Mouse (Mus musculus): ENCODE results near the gene Cbfa2t2. TPM values are rescaled to one million over a fixed set of nuclear protein-coding genes. Genes with fewer than 3 reads are reported as not detected.
"Not testable (repeated sequence)": the region's sequence is repeated elsewhere in the genome, so short reads cannot be mapped to it uniquely, and the experiment has no call there.

The Cbfa2t2 gene
- polyA plus RNA-seq, 1 experiment: 11.7 TPM

DNA sequence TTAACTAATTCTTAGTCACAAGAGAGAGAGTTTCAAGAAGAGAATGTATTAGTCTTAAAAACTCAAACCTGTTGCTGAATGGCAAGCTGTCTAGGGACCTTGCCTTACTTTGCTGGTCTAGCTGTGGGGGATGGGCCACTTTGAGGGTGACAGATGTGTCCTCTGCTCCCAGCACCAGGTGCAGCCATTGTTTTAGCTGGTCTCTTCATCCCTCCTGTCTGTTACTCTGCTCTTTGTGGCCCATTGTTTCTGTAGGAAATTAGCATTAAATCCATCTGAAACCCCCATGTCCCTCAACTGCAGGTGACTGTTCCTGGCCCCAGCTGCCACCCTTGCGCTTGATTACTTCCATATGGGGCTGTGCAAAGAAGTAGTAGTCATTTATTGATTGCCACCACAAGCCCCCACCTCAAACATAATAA lies 29.6 kb downstream of the Cbfa2t2 start:
- DNase-seq: no peak
- Histone ChIP-seq H3K36me3 (ENCODE audit: control insufficient read depth, insufficient read depth, low read length) (no peaks in the 10 kb centered on the region), H3K4me3 (ENCODE audit: insufficient read depth, low read depth, low read length) (no peak overlapping the region), H3K4me1 (ENCODE audit: control insufficient read depth, insufficient read depth, low read length) (peaks cover 3% of the 10 kb centered on the region; the same call in 1 of the 2 replicates), H3K27me3 (replicated peaks; ENCODE audit: control insufficient read depth, insufficient read depth, low read length) (no peaks in the 10 kb centered on the region), H3K27ac (ENCODE audit: insufficient read depth, low read depth, low read length) (no peak overlapping the region)
- TF ChIP-seq CTCF (conservative IDR thresholded peaks at IDR 0.05; ENCODE audit: insufficient read depth, insufficient read length, low read depth, low read length) (no peak), POLR2A (IDR thresholded peaks at IDR 0.05; ENCODE audit: low read depth, low read length) (no peak)
- WGBS: 90% methylated on average over 1 of the region's 1 CpGs

DNA sequence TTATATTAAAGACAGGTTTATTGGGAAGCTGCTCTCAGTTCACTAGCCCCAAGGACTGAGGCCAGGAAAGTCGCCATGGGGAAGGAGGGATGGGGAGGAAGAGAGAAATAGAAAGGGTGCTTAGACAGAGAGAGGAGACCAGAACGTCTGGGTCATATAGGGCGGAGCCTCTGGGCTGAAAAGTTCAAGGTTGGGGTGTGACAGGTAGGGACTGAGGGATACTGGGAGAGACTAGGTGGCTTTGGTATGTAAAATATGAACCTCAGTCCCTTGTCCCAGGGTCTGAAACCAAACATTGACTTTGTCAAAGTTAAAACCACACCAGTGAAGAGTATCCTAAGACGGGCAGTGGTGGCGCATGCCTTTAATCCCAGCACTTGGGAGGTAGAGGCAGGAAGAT lies 30.9 kb downstream of the Cbfa2t2 start:
- Histone ChIP-seq H3K4me1 (ENCODE audit: control insufficient read depth, insufficient read depth, low read length) (peaks cover 3% of the 10 kb centered on the region; the same call in 1 of the 2 replicates), H3K27me3 (replicated peaks; ENCODE audit: control insufficient read depth, insufficient read depth, low read length) (no peaks in the 10 kb centered on the region), H3K36me3 (ENCODE audit: control insufficient read depth, insufficient read depth, low read length) (no peaks in the 10 kb centered on the region), H3K27ac (ENCODE audit: insufficient read depth, low read depth, low read length) (no peak overlapping the region), H3K4me3 (ENCODE audit: insufficient read depth, low read depth, low read length) (no peak overlapping the region)
- TF ChIP-seq POLR2A (IDR thresholded peaks at IDR 0.05; ENCODE audit: low read depth, low read length): no peak
- no peak for TF ChIP-seq CTCF (conservative IDR thresholded peaks at IDR 0.05; ENCODE audit: insufficient read depth, insufficient read length, low read depth, low read length)
- 76% methylated on average over 5 of the region's 5 CpGs for WGBS
- DNase-seq: no peak

DNA sequence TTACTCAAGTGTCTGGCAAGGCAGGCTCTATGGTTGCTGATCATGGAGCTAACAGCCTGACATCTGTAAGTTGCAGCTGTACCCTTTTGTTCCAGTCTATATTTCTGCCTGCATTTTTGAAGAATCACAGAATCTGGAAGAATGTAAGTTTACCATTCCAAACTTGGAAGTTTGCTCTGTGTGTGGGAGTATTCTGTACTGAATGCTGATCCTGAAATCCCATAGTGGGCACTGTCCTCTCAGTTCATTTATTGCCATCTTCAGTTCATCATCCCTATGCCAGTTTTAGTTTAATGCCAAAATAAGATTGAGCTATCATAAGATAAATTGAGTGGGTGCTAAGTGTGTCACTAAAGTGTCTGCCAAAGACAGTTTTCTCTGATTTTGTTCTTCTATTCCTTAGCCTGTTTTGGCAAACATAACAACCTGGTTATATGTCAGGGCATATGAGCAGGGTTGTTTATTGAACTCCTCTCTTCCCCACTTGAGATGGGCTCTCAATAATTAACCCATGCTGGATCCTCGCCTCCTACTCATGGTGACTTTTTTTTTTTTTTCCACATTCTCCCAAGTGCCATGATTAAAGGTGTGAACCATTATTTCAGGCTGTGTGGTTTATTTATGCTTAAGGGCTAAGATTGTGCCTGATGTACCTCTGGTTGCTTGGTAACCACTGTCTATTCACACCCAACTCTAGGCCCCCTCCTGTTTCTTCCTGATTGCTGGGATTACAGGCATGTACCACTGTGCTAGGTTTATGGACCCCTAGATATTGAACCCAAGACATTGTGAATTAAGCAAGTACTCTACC lies 38.2 kb downstream of the Cbfa2t2 start:
- Histone ChIP-seq H3K27ac (ENCODE audit: insufficient read depth, low read depth, low read length) (peak overlapping the region; percentile 16; the same call in 1 of the 2 replicates), H3K27me3 (replicated peaks; ENCODE audit: control insufficient read depth, insufficient read depth, low read length) (no peaks in the 10 kb centered on the region), H3K4me3 (ENCODE audit: insufficient read depth, low read depth, low read length) (no peak overlapping the region), H3K36me3 (ENCODE audit: control insufficient read depth, insufficient read depth, low read length) (no peaks in the 10 kb centered on the region), H3K4me1 (ENCODE audit: control insufficient read depth, insufficient read depth, low read length) (peaks cover 4% of the 10 kb centered on the region; the same call in 1 of the 2 replicates)
- DNase-seq: peak; percentile 55
- 63% methylated on average over 1 of the region's 1 CpGs for WGBS
- TF ChIP-seq CTCF (conservative IDR thresholded peaks at IDR 0.05; ENCODE audit: insufficient read depth, insufficient read length, low read depth, low read length): no peak
- TF ChIP-seq POLR2A (IDR thresholded peaks at IDR 0.05; ENCODE audit: low read depth, low read length): no peak

DNA sequence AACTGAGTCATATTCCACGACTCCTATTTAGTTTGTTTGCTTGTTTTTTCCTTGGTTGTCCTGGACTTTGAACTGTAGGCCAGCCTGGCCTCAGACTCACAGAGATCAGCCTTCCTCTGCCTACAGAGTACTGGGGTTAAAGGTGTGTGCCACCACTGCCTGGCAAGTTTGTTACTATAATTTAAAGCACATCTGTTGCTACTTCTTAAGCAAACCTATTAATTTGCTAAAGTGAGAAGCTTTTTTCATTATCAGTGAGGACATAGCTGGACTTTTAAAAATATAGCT lies 38.7 kb downstream of the Cbfa2t2 start:
- TF ChIP-seq POLR2A (IDR thresholded peaks at IDR 0.05; ENCODE audit: low read depth, low read length) (no peak), CTCF (conservative IDR thresholded peaks at IDR 0.05; ENCODE audit: insufficient read depth, insufficient read length, low read depth, low read length) (no peak)
- no peaks in the 10 kb centered on the region for H3K27me3 ChIP-seq (replicated peaks; ENCODE audit: control insufficient read depth, insufficient read depth, low read length)
- peak; percentile 34 for DNase-seq
- no peak overlapping the region for H3K27ac ChIP-seq (ENCODE audit: insufficient read depth, low read depth, low read length)
- no peak overlapping the region for H3K4me3 ChIP-seq (ENCODE audit: insufficient read depth, low read depth, low read length)
- no peaks in the 10 kb centered on the region for H3K36me3 ChIP-seq (ENCODE audit: control insufficient read depth, insufficient read depth, low read length)
- 50% methylated on average over 1 of the region's 1 CpGs for WGBS
- H3K4me1 ChIP-seq (ENCODE audit: control insufficient read depth, insufficient read depth, low read length): peaks cover 4% of the 10 kb centered on the region; the same call in 1 of the 2 replicates

DNA sequence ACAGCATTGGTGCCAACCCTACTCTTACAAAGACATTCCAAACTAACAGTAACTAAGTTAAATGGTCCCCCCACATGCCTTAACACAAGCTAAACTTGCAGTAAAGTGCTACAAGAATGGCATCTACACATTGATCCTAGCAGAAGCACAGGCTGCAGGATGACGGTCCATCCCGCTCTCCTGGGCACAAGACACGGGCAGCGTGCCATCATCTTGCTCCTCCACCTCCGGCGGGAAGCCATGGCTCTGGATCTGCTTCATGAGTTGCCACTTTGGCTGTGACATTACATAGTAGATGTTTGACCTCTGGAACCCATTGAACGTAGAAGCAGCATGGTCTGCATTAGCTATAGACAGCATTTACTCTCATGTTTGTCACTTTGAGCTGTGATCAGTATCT lies 39.6 kb downstream of the Cbfa2t2 start:
- 83% methylated on average over 7 of the region's 7 CpGs for WGBS
- TF ChIP-seq CTCF (conservative IDR thresholded peaks at IDR 0.05; ENCODE audit: insufficient read depth, insufficient read length, low read depth, low read length) (no peak), POLR2A (IDR thresholded peaks at IDR 0.05; ENCODE audit: low read depth, low read length) (no peak)
- no peaks in the 10 kb centered on the region for H3K36me3 ChIP-seq (ENCODE audit: control insufficient read depth, insufficient read depth, low read length)
- no peak for DNase-seq
- H3K4me1 ChIP-seq (ENCODE audit: control insufficient read depth, insufficient read depth, low read length): peaks cover 4% of the 10 kb centered on the region; the same call in 1 of the 2 replicates
- H3K27me3 ChIP-seq (replicated peaks; ENCODE audit: control insufficient read depth, insufficient read depth, low read length): no peaks in the 10 kb centered on the region
- no peak overlapping the region for H3K27ac ChIP-seq (ENCODE audit: insufficient read depth, low read depth, low read length)
- H3K4me3 ChIP-seq (ENCODE audit: insufficient read depth, low read depth, low read length): no peak overlapping the region

DNA sequence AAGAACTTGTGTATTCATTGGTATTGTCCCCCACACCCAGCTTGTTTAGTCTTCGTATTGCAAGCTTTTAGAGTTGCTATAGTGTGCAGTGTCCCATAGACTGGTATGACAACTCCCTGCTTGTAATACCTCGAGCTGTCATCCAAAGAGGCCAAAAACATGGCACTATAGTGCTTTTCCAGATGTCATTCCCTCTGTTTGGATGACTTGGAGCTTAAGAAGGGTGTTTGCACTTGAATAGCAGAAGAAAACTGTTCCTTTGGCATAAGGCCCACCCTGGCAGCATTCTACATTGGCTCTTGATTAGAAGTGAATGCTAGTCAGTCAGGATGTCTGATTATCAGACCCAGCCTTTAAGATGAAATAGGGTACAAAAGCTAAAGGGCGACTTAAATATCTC lies 40.7 kb downstream of the Cbfa2t2 start:
- Histone ChIP-seq H3K4me1 (ENCODE audit: control insufficient read depth, insufficient read depth, low read length) (peaks cover 4% of the 10 kb centered on the region; the same call in 1 of the 2 replicates), H3K4me3 (ENCODE audit: insufficient read depth, low read depth, low read length) (no peak overlapping the region), H3K27me3 (replicated peaks; ENCODE audit: control insufficient read depth, insufficient read depth, low read length) (no peaks in the 10 kb centered on the region), H3K27ac (ENCODE audit: insufficient read depth, low read depth, low read length) (no peak overlapping the region), H3K36me3 (ENCODE audit: control insufficient read depth, insufficient read depth, low read length) (no peaks in the 10 kb centered on the region)
- 80% methylated on average over 3 of the region's 3 CpGs for WGBS
- TF ChIP-seq CTCF (conservative IDR thresholded peaks at IDR 0.05; ENCODE audit: insufficient read depth, insufficient read length, low read depth, low read length) (no peak), POLR2A (IDR thresholded peaks at IDR 0.05; ENCODE audit: low read depth, low read length) (no peak)
- DNase-seq: no peak

DNA sequence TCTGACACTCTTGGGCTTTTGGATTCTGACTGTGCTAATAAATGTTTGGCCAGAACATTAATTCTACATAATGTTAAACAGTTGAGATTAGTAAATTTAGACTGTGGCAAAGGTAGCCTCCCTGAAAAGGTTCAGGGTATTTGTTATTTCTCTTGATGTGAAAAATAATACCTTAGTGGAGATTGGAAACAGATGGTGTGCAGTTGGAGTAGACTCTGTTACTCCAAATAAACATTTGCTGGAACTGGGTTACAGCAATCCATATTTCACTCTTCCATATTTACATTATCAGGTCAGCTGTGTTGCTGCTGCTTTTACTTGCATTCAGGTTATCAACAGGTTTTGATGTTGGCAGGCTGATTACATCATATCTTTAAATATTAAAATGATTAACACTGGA lies 55.5 kb downstream of the Cbfa2t2 start:
- TF ChIP-seq POLR2A (IDR thresholded peaks at IDR 0.05; ENCODE audit: low read depth, low read length) (no peak), CTCF (conservative IDR thresholded peaks at IDR 0.05; ENCODE audit: insufficient read depth, insufficient read length, low read depth, low read length) (no peak)
- Histone ChIP-seq H3K4me3 (ENCODE audit: insufficient read depth, low read depth, low read length) (no peak overlapping the region), H3K27ac (ENCODE audit: insufficient read depth, low read depth, low read length) (no peak overlapping the region), H3K4me1 (ENCODE audit: control insufficient read depth, insufficient read depth, low read length) (no peaks in the 10 kb centered on the region), H3K36me3 (ENCODE audit: control insufficient read depth, insufficient read depth, low read length) (no peaks in the 10 kb centered on the region), H3K27me3 (replicated peaks; ENCODE audit: control insufficient read depth, insufficient read depth, low read length) (no peaks in the 10 kb centered on the region)
- DNase-seq: no peak

DNA sequence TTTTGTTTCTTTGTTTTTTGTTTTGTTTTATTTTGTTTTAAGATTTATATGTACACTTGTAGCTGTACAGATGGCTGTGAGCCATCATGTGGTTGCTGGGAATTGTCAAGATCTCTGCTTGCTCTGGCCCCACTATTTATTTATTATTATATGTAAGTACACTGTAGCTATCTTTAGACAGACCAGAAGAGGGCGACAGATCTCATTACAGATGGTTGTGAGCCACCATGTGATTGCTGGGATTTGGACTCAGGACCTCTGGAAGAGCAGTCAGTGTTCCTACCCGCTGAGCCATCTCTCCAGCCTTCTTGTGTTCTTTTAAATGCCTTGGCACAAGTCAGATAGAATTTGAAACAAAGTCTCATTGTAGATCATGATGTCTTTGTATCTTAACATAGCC lies 57.3 kb downstream of the Cbfa2t2 start:
- H3K27me3 ChIP-seq (replicated peaks; ENCODE audit: control insufficient read depth, insufficient read depth, low read length); H3K4me1 ChIP-seq (ENCODE audit: control insufficient read depth, insufficient read depth, low read length); H3K4me3 ChIP-seq (ENCODE audit: insufficient read depth, low read depth, low read length); H3K36me3 ChIP-seq (ENCODE audit: control insufficient read depth, insufficient read depth, low read length); H3K27ac ChIP-seq (ENCODE audit: insufficient read depth, low read depth, low read length): not testable (repeated sequence)
- WGBS: 55% methylated on average over 2 of the region's 2 CpGs
- peak; percentile 6 for DNase-seq
